Mouse (Mus musculus) testis, adult 2 months (tissue): ENCODE data around the gene Atp5e. TPM values are rescaled to one million over a fixed set of nuclear protein-coding genes. Genes with fewer than 3 reads are reported as not detected.

Experiments
- H3K27ac ChIP-seq: fragments of 200-500 bp; 2 replicates; pipeline ENCODE4 v1.5.1; 2012; ENCODE audit warnings: low read depth, low read length; ENCODE audit not compliant: control insufficient read depth, insufficient read depth
- H3K27me3 ChIP-seq: fragments of 200-500 bp; 2 replicates; pipeline ENCODE4 v1.6.1; 2012; ENCODE audit warnings: mild to moderate bottlenecking, low read length, moderate library complexity; ENCODE audit not compliant: control insufficient read depth, insufficient read depth
- H3K36me3 ChIP-seq: fragments of 200-500 bp; 2 replicates; pipeline ENCODE4 v1.6.1; 2012; ENCODE audit warnings: mild to moderate bottlenecking, low read length; ENCODE audit not compliant: control insufficient read depth, insufficient read depth
- H3K4me1 ChIP-seq: fragments of 200-500 bp; 2 replicates; pipeline ENCODE4 v1.6.1; 2012; ENCODE audit warnings: low read length; ENCODE audit not compliant: control insufficient read depth, insufficient read depth
- H3K4me3 ChIP-seq: fragments of 200-500 bp; 2 replicates; pipeline ENCODE4 v1.5.1; 2012; ENCODE audit warnings: low read depth, mild to moderate bottlenecking, low read length, moderate library complexity, mixed read lengths; ENCODE audit not compliant: control insufficient read depth
- CTCF ChIP-seq: fragments of 200-500 bp; IDR thresholded peaks from 2 replicates; pipeline ENCODE4 v1.5.1; 2012; ENCODE audit warnings: low read depth, mild to moderate bottlenecking, inconsistent platforms, low read length, moderate library complexity; ENCODE audit not compliant: control insufficient read depth, insufficient read depth, insufficient replicate concordance
- POLR2A ChIP-seq: fragments of 200-500 bp; IDR thresholded peaks from 2 replicates; pipeline ENCODE4 v1.6.1; 2012; ENCODE audit warnings: low read depth, mild to moderate bottlenecking, inconsistent platforms, low read length, moderate library complexity; ENCODE audit not compliant: control insufficient read depth
- polyA plus RNA-seq: library from polyadenylated mRNA; depleted of rRNA; stranded (reverse); fragments of >200 nt; gene quantifications from 2 replicates; pipeline ENCODE4 v1.2.3, GENCODE M21; 2012

The Atp5e gene
- polyA plus RNA-seq, 1 experiment = 286 TPM

DNA sequence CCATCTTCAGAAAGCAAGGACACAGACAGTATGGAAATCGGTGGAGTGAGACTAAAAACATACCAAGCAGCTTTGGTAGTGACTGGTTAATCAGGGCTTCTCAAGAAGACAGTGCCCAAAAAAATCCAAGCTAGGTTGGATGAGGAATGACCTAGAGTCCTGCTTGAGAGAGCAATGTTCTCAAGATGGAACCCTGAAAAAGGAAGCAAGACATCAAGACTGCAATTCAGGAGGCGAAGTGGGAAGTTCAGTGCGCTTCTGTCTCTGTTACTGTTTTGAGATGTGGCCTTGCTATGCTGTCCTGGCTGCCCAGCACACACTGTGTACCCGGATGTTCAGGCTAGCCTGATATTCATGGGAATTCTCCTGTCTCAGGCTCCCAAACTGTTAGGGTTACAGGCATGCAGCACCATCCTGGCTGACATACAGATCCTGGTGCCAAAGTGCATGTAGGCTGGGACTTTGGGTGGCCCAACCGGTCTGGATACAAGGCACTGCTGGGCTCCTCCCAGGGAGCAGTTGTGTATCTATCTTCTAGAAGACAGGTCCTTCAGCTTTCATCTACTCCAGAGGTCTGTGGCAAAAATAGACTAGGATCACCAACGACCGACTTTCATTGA lies 7.0 kb upstream of the Atp5e start:
- TF ChIP-seq CTCF = no peak
- TF ChIP-seq POLR2A = no peak
- Histone ChIP-seq H3K4me3 (no peak overlapping the region), H3K4me1 (peaks cover 13% of the 10 kb centered on the region), H3K27me3 (no peaks in the 10 kb centered on the region), H3K27ac (no peak overlapping the region), H3K36me3 (peaks cover 2% of the 10 kb centered on the region)

GRCm38 (mm10) chr2:174470333-174470732 lies 6.4 kb upstream of the Atp5e start:
- Histone ChIP-seq H3K36me3 (peaks cover 2% of the 10 kb centered on the region), H3K27ac (no peak overlapping the region), H3K4me3 (no peak overlapping the region), H3K27me3 (no peaks in the 10 kb centered on the region), H3K4me1 (peaks cover 13% of the 10 kb centered on the region)
- no peak for TF ChIP-seq POLR2A
- TF ChIP-seq CTCF = no peak

DNA sequence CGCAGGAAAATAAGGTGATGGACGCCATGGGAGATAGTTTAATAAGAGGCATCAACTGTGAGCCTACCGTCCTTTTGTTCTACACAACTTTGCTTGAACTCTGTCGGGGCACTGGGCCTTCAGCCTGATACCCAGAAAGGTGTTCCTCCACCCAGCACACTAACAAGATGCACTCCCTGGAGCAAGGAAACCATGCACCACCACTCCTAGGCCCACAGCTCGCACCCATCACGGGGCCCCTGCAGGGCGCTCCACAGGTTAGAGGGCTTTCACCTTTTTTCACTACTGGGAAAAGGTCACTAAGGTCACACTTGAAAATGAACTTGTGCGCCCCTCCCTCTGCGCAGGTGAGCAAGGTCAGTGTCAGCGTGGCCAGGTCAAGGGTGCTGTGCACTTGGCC lies 535 bp downstream of the Atp5e start:
- Histone ChIP-seq H3K36me3 (peaks cover 4% of the 10 kb centered on the region), H3K27me3 (no peaks in the 10 kb centered on the region), H3K4me1 (peaks cover 3% of the 10 kb centered on the region; the same call in 1 of the 2 replicates), H3K27ac (peak overlapping the region; percentile 90), H3K4me3 (peak overlapping the region; percentile 97)
- TF ChIP-seq POLR2A (no peak), CTCF (no peak)

GRCm38 (mm10) chr2:174459365-174459764 lies 4.5 kb downstream of the Atp5e start:
- TF ChIP-seq POLR2A (no peak), CTCF (no peak)
- H3K27ac ChIP-seq = no peak overlapping the region
- H3K4me1 ChIP-seq = peaks cover 3% of the 10 kb centered on the region; the same call in 1 of the 2 replicates
- H3K27me3 ChIP-seq = no peaks in the 10 kb centered on the region
- no peak overlapping the region for H3K4me3 ChIP-seq
- H3K36me3 ChIP-seq = peaks cover 1% of the 10 kb centered on the region; the same call in 1 of the 2 replicates

GRCm38 (mm10) chr2:174453681-174454080 lies 10.2 kb downstream of the Atp5e start:
- Histone ChIP-seq H3K27ac (no peak overlapping the region), H3K27me3 (no peaks in the 10 kb centered on the region), H3K36me3 (no peaks in the 10 kb centered on the region), H3K4me1 (no peaks in the 10 kb centered on the region; the same call in 1 of the 2 replicates), H3K4me3 (no peak overlapping the region)
- no peak for TF ChIP-seq POLR2A
- no peak for TF ChIP-seq CTCF

DNA sequence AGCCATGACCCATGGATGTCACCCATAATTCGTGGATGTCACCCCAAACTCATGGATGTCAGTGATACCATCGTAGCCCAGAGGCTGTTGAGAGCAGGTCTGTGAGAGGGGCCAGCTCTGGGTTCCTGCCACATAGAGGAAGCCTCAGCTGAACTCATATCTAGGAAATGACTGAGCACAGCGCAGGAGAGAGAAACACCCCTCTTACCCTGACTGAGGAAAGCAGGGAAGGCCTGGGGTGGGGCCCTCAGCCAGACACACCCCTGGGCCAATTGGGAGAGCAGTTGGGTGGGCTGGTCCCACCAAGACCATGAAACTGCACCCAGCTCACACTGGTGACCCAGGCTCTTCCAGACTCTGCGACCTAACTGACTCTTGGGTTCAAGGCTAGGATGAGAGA lies 13.6 kb downstream of the Atp5e start, which contains the start of gene Tubb1:
TSS of gene Tubb1 (plus strand) at position 343 of the 400 bp plus-strand sequence.
- Histone ChIP-seq H3K4me1 (no peaks in the 10 kb centered on the region), H3K27me3 (no peaks in the 10 kb centered on the region), H3K36me3 (no peaks in the 10 kb centered on the region), H3K27ac (no peak within 1 kb of the TSS), H3K4me3 (no peak within 1 kb of the TSS)
- TF ChIP-seq CTCF (no peak), POLR2A (no peak)

DNA sequence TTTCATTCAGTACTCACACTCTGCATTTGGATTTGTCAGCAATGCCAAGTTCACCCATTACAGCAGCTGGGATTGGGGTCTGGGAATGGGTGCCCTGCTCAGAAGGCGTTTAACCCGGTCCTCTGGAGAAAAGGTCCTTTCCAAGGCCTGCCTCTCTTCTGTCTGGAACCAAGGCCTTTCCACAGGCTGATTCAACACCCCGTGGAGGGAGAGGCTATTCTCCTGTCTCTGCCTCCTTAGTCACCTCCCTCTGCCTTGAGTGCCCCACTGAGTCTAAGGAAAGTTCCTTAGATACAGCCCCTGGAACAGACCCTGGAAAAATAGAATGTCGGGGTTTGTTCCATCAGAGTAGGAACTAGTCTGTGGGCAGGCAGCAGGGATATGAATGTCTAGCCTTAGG lies 15.5 kb downstream of the Atp5e start:
- no peaks in the 10 kb centered on the region for H3K4me1 ChIP-seq
- H3K27me3 ChIP-seq = no peaks in the 10 kb centered on the region
- H3K27ac ChIP-seq = no peak overlapping the region
- no peak for TF ChIP-seq POLR2A
- no peak for TF ChIP-seq CTCF
- no peak overlapping the region for H3K4me3 ChIP-seq
- H3K36me3 ChIP-seq = no peaks in the 10 kb centered on the region
